Mouse (Mus musculus) kidney, postnatal 14 days (tissue): Measurements from ENCODE around the gene Brd7.

Experiments
- DNase-seq: peaks from one replicate; pipeline ENCODE4 v3.0.0; 2022; ENCODE audit warnings: mixed read lengths

Brd7 gene

GRCm38 (mm10) chr8:88361708-88362428 lies at the start of gene Brd7:
Brd7 (minus strand) TSS chr8:88362194.
- DNase-seq, result peak; percentile 92

GRCm38 (mm10) chr8:88411461-88411860 lies 49.5 kb upstream of the Brd7 start:
- no peak for DNase-seq

GRCm38 (mm10) chr8:88409401-88409940 lies 47.5 kb upstream of the Brd7 start:
- DNase-seq, result peak; percentile 2

- no peak for DNase-seq
These were observed 45.7 kb upstream of the Brd7 start for GRCm38 (mm10) chr8:88407716-88408115.

GRCm38 (mm10) chr8:88398060-88398459 lies 36.1 kb upstream of the Brd7 start:
- DNase-seq, result no peak

- no peak for DNase-seq
These were observed 31.3 kb upstream of the Brd7 start for GRCm38 (mm10) chr8:88393298-88393697.

- no peak for DNase-seq
These were observed 28.8 kb upstream of the Brd7 start for GRCm38 (mm10) chr8:88390749-88391148.

- DNase-seq, result no peak
These were observed 26.8 kb upstream of the Brd7 start for GRCm38 (mm10) chr8:88388691-88389239.

GRCm38 (mm10) chr8:88387874-88388273 lies 25.9 kb upstream of the Brd7 start:
- no peak for DNase-seq

- DNase-seq, result no peak
These were observed 21.2 kb upstream of the Brd7 start for GRCm38 (mm10) chr8:88383164-88383556.

- no peak for DNase-seq
These were observed 20.5 kb upstream of the Brd7 start for GRCm38 (mm10) chr8:88382311-88383163.

GRCm38 (mm10) chr8:88380497-88380896 lies 18.5 kb upstream of the Brd7 start:
- DNase-seq, result peak; percentile 38

GRCm38 (mm10) chr8:88376836-88377582 lies 15.0 kb upstream of the Brd7 start:
- DNase-seq, result peak; percentile 30

- no peak for DNase-seq
These were observed 9.5 kb upstream of the Brd7 start for GRCm38 (mm10) chr8:88371522-88371921.

GRCm38 (mm10) chr8:88369805-88370204 lies 7.8 kb upstream of the Brd7 start:
- DNase-seq, result no peak

GRCm38 (mm10) chr8:88369221-88369620 lies 7.2 kb upstream of the Brd7 start:
- peak; percentile 56 for DNase-seq

- no peak for DNase-seq
These were observed 604 bp upstream of the Brd7 start for GRCm38 (mm10) chr8:88362446-88363150.

- DNase-seq, result peak; percentile 33
These were observed 818 bp downstream of the Brd7 start for GRCm38 (mm10) chr8:88361044-88361707.

- DNase-seq, result peak; percentile 17
These were observed 2.0 kb downstream of the Brd7 start for GRCm38 (mm10) chr8:88359959-88360358.

GRCm38 (mm10) chr8:88357946-88358345 lies 4.0 kb downstream of the Brd7 start:
- DNase-seq, result no peak

GRCm38 (mm10) chr8:88357226-88357933 lies 4.6 kb downstream of the Brd7 start:
- DNase-seq, result no peak
